Mouse (Mus musculus) heart, adult 2 months (tissue): ENCODE results near the gene Cd82. TPM values are rescaled to one million over a fixed set of nuclear protein-coding genes. Genes with fewer than 3 reads are reported as not detected.

Experiments
- DNase-seq, 2 experiments: peaks; one replicate each; pipeline ENCODE4 v3.0.0; 2021
- H3K27ac ChIP-seq: fragments of 200-600 bp; 2 replicates; pipeline ENCODE4 v1.8.1; 2022
- H3K27me3 ChIP-seq: fragments of 200-500 bp; 2 replicates; pipeline ENCODE4 v1.6.1; 2012; ENCODE audit warnings: mild to moderate bottlenecking, low read length, inconsistent platforms, mixed read lengths; ENCODE audit not compliant: control insufficient read depth, insufficient read depth
- H3K36me3 ChIP-seq: fragments of 200-500 bp; 2 replicates; pipeline ENCODE4 v1.6.1; 2012; ENCODE audit warnings: low read length, inconsistent platforms; ENCODE audit not compliant: control insufficient read depth, insufficient read depth
- H3K4me1 ChIP-seq: fragments of 200-500 bp; 2 replicates; pipeline ENCODE4 v1.6.1; 2011; ENCODE audit warnings: low read length; ENCODE audit not compliant: control insufficient read depth, insufficient read depth
- H3K4me3 ChIP-seq: fragments of 200-600 bp; 2 replicates; pipeline ENCODE4 v1.8.1; 2022
- H3K79me2 ChIP-seq: fragments of 200-500 bp; replicated peaks from 2 replicates; pipeline ENCODE4 v1.6.1; 2012; ENCODE audit warnings: mild to moderate bottlenecking, inconsistent platforms, low read length, moderate library complexity, mixed read lengths; ENCODE audit not compliant: control insufficient read depth, insufficient read depth
- H3K9ac ChIP-seq: fragments of 200-500 bp; 2 replicates; pipeline ENCODE4 v1.6.1; 2012; ENCODE audit warnings: low read depth, mild to moderate bottlenecking, control low read depth, inconsistent platforms, low read length, mixed read lengths
- CTCF ChIP-seq: fragments of 200-600 bp; IDR thresholded peaks from 2 replicates; pipeline ENCODE4 v1.8.1; 2022; ENCODE audit warnings: antibody characterized with exemption, mild to moderate bottlenecking, moderate library complexity
- EP300 ChIP-seq: fragments of 200-500 bp; IDR thresholded peaks from 2 replicates; pipeline ENCODE4 v1.6.1; 2011; ENCODE audit warnings: low read depth, low read length, control low read depth; ENCODE audit not compliant: insufficient read depth
- POLR2A ChIP-seq: fragments of 200-500 bp; IDR thresholded peaks from 2 replicates; pipeline ENCODE4 v1.6.1; 2011; ENCODE audit warnings: mild to moderate bottlenecking, low read depth, low read length, control low read depth; ENCODE audit not compliant: insufficient read depth
- WGBS: fragments of 180-500 bp; shearing (Covaris S2); methylation state at CpG from one replicate; pipeline ENCODE4 v1.1.7; 2018; 5-methylcytosine and 5-hydroxymethylcytosine counted together
- intact Hi-C: fragments of 180-260 bp; cut with DNase I; formaldehyde crosslinking; loops from one replicate; pipeline ENCODE4 v1.15.1; 2025
- polyA plus RNA-seq: library from polyadenylated mRNA; depleted of rRNA; stranded (reverse); fragments of >200 nt; gene quantifications from 2 replicates; pipeline ENCODE4 v1.2.3, GENCODE M21; 2012
- total RNA-seq, 2 experiments: library from RNA; stranded (reverse); gene quantifications; 2 replicates each; pipeline ENCODE4 v1.2.3; 2021

Cd82 gene
- total and polyA plus RNA-seq, 3 experiments: 15.2 to 31.6 (median 18.7) TPM

- Histone ChIP-seq H3K27me3 (no peaks in the 10 kb centered on the region), H3K4me3 (no peak overlapping the region), H3K36me3 (no peaks in the 10 kb centered on the region), H3K9ac (no peak overlapping the region), H3K79me2 (no peaks in the 10 kb centered on the region), H3K4me1 (no peaks in the 10 kb centered on the region), H3K27ac (no peak overlapping the region)
- TF ChIP-seq POLR2A (no peak), EP300 (no peak), CTCF (no peak)
- intact Hi-C loops: no loop called here
- no peak for DNase-seq
- WGBS: 44% methylated on average over 9 of the region's 9 CpGs
Measured at GRCm38 (mm10) chr2:93485459-93485858, 22.5 kb upstream of the Cd82 start.

GRCm38 (mm10) chr2:93482036-93482644 is 19.2 kb upstream of the Cd82 start:
- Histone ChIP-seq H3K36me3 (no peaks in the 10 kb centered on the region), H3K79me2 (no peaks in the 10 kb centered on the region), H3K9ac (no peak overlapping the region), H3K27ac (no peak overlapping the region), H3K4me1 (no peaks in the 10 kb centered on the region), H3K4me3 (no peak overlapping the region), H3K27me3 (no peaks in the 10 kb centered on the region)
- no peak for TF ChIP-seq POLR2A
- TF ChIP-seq EP300: no peak
- TF ChIP-seq CTCF: no peak
- intact Hi-C loops: no loop called here
- no peak for DNase-seq
- 57% methylated on average over 6 of the region's 6 CpGs for WGBS

GRCm38 (mm10) chr2:93478744-93479143 is 15.8 kb upstream of the Cd82 start:
- Histone ChIP-seq H3K27ac (no peak overlapping the region), H3K4me3 (no peak overlapping the region), H3K4me1 (peaks cover 1% of the 10 kb centered on the region; the same call in 1 of the 2 replicates), H3K27me3 (no peaks in the 10 kb centered on the region), H3K9ac (no peak overlapping the region), H3K79me2 (no peaks in the 10 kb centered on the region), H3K36me3 (no peaks in the 10 kb centered on the region)
- 79% methylated on average over 5 of the region's 5 CpGs for WGBS
- TF ChIP-seq POLR2A (no peak), CTCF (no peak), EP300 (no peak)
- DNase-seq: no peak
- intact Hi-C loops: loop anchor here (10.0 kb wide), 1 partner anchor 336 kb away; no protein-coding TSS in a partner anchor

DNA sequence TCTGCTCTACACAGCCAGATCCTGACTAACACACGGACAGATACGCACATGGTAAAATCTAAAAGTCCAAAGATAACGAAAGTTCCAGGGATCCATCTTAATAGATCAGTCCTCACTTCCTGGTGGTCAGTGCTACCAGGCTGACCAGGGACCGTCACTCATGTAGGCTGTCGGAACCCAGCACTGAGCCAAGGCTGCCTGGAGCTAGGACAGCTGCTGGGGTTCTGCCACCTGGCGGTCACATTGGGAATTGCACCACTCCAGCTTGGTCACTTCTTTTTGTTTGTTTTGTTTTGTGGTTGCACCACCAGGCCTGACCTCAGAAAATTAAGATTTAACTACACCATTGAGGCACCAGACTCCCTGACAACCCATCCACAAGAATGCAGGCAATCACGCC is 14.6 kb upstream of the Cd82 start:
- H3K9ac ChIP-seq: no peak overlapping the region
- H3K4me1 ChIP-seq: peaks cover 1% of the 10 kb centered on the region; the same call in 1 of the 2 replicates
- DNase-seq: peak; percentile 48 to 72
- no peak overlapping the region for H3K27ac ChIP-seq
- WGBS: 45% methylated on average over 7 of the region's 7 CpGs
- no peaks in the 10 kb centered on the region for H3K27me3 ChIP-seq
- no peaks in the 10 kb centered on the region for H3K79me2 ChIP-seq
- TF ChIP-seq CTCF: peak; percentile 98; the same call in 1 of the 2 replicates
- no peak for TF ChIP-seq POLR2A
- intact Hi-C loops: loop anchor here (1.0 to 10.0 kb wide), 2 partner anchors 309 to 337 kb away; no protein-coding TSS in a partner anchor
- no peaks in the 10 kb centered on the region for H3K36me3 ChIP-seq
- no peak overlapping the region for H3K4me3 ChIP-seq

DNA sequence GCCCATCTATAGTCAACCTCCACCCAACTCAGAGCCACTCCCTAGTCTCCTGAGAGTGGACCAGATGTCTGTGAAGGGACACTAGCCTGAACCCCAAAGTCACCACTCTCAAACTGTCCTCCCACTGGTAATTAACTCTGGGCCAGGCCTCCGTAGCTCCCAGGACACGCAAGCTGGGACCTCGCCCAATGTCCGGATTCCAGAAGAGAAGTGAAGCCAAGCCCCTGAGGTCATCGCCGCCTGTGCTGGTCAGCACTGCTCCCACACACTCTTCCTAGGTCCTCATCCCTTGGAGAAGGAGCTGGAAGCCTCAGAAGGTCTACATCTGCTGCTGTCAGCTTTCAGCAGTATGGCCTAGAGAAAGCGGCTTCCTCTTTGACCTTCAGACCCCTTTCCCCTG is 13.5 kb upstream of the Cd82 start:
- no peak overlapping the region for H3K27ac ChIP-seq
- H3K27me3 ChIP-seq: no peaks in the 10 kb centered on the region
- 61% methylated on average over 7 of the region's 7 CpGs for WGBS
- no peaks in the 10 kb centered on the region for H3K36me3 ChIP-seq
- no peak overlapping the region for H3K9ac ChIP-seq
- no peaks in the 10 kb centered on the region for H3K79me2 ChIP-seq
- H3K4me3 ChIP-seq: no peak overlapping the region
- intact Hi-C loops: loop anchor here (1.0 to 10.0 kb wide), 2 partner anchors 183 to 338 kb away; no protein-coding TSS in a partner anchor
- H3K4me1 ChIP-seq: peaks cover 1% of the 10 kb centered on the region; the same call in 1 of the 2 replicates
- DNase-seq: peak; percentile 77 to 78
- TF ChIP-seq EP300 (no peak), POLR2A (no peak)

GRCm38 (mm10) chr2:93475040-93475439 is 12.1 kb upstream of the Cd82 start:
- Histone ChIP-seq H3K9ac (no peak overlapping the region), H3K36me3 (no peaks in the 10 kb centered on the region), H3K4me1 (peaks cover 4% of the 10 kb centered on the region; the same call in 1 of the 2 replicates), H3K27me3 (no peaks in the 10 kb centered on the region), H3K27ac (no peak overlapping the region), H3K4me3 (no peak overlapping the region), H3K79me2 (no peaks in the 10 kb centered on the region)
- TF ChIP-seq EP300 (peak; percentile 90), POLR2A (no peak), CTCF (peak; percentile 91)
- peak; percentile 89 to 90 for DNase-seq
- intact Hi-C loops: loop anchor here (10.0 kb wide), 1 partner anchor 340 kb away; no protein-coding TSS in a partner anchor
- under 1% methylated on average over 11 of the region's 11 CpGs for WGBS
